Mouse (Mus musculus) cerebellum, postnatal 14 days (tissue): ENCODE measurements around the gene 1700016D06Rik.

Experiments
- DNase-seq, 2 experiments: peaks; one replicate each; pipeline ENCODE4 v3.0.0; 2021; ENCODE audit warnings: mixed read lengths in 2 of 2

1700016D06Rik gene

DNA sequence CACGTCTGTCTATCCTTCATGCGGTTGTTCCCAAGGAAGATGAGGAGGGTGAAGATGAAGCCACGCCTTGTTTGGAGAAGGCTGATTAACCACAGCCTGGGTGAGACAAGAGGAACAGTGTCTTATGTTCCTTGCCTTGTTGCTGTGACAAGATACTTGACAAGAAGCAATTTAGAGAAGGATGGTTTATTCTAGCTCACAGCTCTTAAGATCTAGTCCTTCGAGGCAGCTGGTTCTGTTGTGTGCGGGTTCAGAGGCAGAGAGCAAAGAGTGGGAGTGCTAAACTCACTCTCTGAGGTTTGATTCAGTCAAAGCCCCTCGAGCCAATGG is at the start of gene 1700016D06Rik:
TSS of gene 1700016D06Rik (minus strand) at position 31 of the 330 bp plus-strand sequence.
- no peak for DNase-seq

DNA sequence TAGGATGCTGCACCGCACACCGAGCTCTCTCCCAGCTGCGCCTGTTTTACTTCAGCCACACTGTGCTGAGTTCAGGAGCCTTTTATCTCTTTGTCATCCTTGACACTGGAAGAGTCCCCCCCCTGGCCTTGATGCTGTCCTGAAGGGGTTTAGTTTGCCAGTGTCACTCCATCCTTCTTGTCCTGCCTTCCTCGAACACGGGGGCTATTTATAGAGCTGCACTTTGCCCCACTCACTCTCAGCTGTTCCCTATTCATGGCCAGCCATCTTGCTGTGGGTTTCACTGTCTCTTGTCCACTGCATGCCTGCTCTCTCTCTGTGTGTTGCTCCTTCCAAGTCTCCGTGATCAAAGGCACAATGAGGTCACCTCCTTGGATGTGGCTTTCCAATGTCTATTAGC is 48.6 kb upstream of the 1700016D06Rik start:
- no peak for DNase-seq

DNA sequence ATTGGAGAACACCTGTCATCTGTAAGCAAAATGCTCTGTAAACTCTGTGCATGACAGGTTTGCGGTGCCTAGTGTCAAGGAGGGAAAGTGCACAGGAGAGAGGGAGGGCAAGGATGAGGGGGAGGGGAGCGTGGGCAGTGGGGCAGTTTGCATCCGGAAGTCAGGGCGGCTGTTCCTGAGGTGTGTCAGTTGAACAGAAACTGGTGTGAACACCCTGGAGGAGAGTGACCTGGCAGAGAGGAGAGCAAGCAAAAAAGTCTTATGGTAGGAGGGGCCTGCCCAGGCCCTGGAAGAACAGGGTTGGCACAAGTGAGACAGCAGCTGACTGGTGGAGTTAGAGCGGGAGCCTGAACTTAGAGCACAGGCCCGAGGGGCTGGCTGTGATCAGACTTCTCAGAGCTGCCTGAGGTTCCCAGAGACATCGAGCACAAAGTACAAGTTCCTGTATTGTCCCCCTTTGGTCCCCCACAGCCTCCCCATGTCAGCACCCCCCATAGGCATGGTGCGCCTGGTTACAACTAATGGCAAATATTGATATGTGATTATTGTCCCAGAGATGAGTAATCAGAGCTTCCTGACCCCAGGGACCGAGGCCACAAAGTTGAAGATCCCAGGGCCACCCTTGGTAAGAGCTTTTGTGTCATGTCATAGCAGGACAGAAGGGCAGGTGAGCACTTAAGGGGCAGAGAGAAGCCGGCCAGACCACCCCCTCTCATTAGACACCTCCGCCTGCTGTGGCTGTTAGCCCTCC is 46.2 kb upstream of the 1700016D06Rik start:
- DNase-seq, result no peak

DNA sequence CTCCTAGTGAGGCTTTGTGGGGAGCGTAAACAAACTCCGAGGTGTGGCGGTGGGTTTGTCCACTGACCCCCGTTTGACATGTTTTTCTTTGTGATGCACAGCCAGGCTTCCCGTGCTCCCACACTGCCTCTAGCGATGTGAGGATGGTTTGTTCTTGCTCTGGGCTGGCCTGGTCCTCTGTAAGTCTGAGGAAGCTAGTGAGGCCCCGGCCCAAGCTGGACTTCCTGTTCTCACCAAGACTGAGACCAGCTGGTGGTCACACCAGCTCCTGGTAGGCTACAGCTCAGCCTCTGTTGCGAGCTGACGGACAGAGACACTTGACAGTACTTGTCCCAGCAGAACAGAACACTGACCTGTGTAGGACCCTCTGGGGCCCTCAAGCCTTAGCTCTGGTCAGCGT is 42.7 kb upstream of the 1700016D06Rik start:
- DNase-seq, result no peak

DNA sequence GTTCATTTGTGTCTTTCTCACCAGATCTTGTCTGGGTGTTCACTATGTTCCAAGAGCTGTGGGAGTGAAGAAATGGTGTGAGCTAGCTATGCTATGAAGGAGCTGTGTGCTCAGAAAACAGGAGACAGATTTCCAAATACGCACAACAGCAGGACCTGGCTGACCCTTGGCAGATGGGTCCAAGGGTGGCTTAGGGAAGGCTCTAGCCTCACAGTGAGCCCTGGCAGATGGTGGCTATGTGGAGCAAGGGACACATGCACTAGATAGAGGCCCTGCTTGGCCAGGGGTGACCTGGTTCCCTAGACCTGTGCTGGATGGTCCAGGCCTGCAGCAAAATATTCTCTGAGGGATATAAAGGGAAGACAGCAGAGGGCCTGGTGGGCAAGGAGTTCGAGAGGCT is 40.0 kb upstream of the 1700016D06Rik start:
- DNase-seq, result peak in 1 of 2 experiments; percentile 26

DNA sequence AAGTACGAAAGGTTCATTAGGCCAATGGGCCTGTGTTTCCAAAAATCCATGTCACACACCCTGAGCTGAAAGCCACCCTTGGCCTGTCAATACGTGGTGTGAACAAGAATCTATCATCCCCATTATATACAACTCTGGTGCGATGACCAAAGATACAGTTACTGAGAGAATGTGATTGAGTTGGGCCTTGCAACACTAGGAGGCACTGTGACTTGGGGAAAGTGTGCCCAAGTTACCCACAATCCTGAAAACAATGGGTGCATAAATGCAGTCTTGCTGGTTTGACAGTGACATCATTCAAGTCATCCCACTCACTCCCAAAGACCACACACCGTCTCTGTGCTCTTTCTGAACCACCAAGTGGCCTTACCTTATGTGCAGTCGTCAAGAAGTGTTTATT is 38.2 kb upstream of the 1700016D06Rik start:
- DNase-seq, result no peak

DNA sequence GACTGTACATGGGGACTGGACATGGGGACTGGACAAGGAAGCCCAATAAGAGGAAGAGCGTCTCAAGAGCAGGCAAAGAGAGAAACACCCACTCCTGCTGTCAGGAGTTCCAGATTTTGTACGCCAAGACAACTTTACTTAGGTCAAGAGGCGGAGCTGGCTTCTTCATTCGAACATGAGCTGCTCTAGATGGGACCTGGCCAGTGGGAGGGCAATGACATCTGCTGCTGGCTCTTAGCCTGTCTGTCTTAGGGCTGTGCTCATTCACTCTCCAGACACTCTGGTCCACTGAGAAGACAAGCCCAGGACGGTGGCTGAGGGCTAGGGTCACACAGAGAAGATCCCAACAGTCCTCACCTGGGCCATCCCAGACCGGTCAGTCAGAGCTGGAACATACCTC is 36.2 kb upstream of the 1700016D06Rik start:
- no peak for DNase-seq

DNA sequence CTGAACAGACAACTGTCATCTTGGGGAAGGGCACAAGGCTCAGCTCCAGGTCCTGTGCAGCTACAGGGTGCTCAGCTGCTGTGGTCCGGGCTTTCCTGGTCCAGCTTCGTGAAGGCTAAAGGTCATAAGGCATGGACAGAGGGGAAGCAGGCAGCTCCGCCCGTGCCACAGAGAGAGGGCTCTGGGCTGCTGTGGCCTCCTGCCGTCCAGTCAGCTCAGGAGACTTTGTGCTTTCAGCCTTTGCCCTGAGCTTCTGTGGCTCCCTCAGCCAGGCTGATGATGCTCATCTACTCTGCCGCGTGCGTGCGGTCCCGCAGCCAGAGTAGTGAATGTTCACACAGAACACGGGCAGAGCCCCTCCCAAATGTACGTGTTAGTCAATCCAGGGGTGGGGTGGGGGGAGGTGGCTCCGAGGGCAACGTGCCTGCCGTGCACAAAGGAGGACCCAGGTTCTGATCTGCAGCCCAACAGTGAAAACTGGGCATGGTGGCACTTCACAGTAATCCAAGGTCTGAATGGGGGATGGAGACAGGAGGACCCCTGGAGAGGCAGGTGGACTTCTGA is 34.9 kb upstream of the 1700016D06Rik start:
- no peak for DNase-seq

DNA sequence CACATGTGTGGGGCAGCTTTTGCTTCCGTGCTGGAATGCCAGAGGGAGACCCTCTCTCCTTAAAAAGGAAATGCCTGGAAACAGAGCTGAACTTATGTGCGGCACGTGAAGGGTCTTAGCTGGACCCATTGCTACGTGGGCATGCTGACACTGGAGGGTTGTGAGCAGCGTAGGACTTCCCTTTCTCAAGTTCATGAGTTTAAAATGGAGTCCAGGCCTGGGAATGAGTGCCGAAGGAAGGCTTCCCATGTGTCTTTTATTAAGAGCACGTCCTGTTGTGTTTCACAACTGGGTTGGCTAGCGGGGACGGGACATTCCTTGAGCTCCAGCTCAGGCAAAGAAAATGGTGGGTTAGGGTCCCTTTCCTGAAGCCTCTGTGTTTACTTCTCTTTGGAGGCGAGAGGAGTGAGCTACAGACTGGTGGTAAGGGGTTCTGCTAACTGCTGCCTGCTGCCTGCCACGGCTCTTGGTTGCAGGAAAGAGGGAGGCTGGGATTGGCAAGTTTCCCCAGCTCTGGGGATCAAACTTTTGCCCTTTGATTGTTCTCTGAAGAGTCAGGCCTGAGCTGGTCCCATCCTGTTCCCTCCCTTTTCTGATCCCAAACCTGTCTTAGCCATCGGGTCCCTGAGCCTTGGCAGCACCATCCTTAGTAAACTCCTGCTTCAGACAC is 29.5 kb upstream of the 1700016D06Rik start:
- no peak for DNase-seq

DNA sequence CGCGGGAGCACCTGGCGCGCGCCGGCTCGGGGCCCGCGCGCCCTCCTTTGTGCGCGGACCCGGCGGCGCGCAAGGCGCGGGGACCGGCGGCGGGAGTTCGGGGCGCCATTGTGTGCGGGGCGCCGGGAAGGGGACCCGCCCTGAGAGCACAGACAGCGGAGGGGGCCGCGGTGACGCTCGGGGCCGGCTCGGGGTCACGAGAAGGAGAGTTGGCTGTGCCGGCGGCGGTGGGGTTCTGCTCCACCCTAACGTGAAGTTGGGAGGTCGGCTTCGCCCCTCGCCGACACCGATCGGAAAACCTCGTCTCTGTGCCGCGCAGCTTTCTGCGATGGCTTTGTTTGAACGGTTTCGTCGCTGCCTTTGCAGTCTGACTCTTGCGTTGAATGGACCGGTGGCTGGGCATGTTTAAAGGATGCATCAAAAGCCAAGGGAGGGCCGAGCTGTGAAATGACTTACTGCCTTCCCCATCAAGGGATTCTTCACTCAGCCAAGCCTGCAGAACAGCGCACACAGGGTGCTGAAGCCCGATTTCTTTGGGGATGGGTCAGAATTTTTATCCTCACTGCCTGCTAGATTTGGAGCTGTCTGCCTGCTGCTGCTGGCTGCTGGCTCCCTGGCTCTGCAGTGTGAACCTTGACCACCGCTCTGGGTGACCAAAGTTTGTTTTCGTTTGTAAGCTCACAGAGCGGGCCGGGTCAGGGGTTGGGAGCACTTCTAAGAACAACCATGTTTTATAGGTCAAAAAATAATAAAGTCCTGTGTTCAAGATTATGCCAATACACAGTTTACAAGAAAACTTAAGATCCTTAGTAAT is 27.8 kb upstream of the 1700016D06Rik start:
- peak; percentile 72 for DNase-seq

DNA sequence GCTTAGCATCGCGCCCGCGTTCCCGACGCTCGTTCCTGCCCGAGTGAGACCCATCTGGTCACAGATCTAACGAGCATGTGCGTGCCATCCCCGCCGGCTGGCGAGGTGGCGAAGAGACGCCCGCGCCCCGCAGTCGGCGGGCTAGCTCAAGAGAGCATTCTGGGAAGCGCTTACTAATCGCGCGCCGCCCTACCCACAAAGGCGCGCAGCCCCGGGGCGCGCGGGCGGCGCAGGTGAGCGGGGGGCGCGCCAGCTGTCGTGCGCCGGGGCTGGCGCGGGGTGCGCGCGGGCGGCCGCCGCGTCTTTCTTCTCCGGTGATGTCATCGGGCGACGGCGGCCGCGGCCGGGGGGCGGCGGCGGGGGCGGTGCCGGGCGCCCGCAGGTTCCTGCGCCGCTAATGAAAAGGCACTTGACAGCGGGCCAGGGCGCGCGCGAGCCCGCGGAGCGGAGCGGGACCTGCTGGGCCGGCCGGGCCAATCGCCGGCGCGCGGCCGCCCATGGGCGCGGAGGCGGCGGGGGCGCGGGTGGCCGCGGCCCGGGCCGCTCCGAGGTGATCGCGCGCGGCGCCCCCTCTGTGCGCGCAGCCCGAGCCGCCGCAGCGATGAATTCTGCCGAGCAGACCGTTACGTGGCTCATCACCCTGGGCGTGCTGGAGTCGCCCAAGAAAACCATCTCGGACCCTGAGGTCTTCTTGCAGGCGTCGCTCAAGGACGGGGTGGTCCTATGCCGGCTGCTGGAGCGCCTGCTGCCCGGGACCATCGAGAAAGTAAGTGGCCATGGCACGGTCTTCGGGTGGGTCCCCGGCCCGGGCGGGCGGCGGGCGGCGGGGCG is 27.0 kb upstream of the 1700016D06Rik start, which contains the start of gene Arhgef7:
TSS of gene Arhgef7 (plus strand) at position 71 of the 831 bp plus-strand sequence.
- DNase-seq, result peak; percentile 93

DNA sequence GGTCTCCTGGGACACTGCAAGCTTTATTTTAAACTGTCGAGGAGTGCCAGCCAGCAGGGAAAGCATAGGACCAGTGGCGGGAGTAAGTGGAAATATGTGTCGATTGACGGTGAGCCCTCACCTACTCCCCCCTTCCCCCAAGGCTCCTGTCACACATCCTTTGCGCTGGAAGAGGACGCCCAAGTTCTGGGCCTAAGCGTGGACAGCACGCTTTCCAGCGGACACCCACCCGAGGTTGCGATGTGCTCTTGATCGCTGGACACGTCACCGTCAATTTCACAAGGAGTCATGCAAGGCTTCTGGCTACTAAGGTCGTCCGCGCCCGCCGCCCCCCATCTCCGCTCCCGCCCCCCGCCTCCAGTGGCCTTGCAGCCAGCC is 26.4 kb upstream of the 1700016D06Rik start:
- no peak for DNase-seq

DNA sequence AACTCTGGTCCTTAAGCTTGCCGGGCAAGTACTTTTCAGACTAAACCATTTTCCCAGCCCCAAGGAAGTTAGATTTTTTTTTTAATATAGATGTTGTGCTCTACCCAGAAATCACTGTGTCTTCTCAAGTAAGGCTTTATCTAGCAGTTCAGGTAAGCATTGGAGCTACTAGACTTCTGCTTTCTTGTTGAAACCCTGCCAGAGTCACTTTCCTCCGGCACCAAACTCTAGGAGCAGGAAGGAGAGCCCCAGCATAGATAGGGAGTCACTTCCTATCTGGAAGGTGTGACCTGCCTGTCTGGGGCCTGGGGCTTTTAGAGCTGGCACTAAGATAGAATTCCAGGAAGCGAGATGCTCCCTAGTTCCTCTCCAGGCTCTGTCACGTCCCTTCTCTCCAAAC is 16.3 kb upstream of the 1700016D06Rik start:
- DNase-seq, result no peak

DNA sequence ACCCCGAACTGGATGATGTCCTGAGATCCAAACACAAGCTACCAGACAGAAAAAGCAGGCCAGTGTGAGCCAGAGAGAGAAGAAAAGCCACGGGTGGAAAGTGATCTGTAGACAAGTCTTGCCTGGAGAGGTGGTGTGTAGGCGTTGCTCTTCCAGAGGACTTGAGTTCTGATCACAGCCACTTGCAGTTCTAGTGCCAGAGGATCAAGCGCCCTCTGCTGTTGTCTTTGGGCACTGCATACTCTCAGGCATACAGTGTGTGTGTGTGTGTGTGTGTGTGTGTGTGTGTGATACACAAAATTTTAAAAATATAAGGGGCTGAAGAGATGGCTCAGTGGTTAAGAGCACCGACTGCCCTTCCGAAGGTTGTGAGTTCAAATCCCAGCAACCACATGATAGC is 11.4 kb upstream of the 1700016D06Rik start:
- peak in 1 of 2 experiments; percentile 67 for DNase-seq

DNA sequence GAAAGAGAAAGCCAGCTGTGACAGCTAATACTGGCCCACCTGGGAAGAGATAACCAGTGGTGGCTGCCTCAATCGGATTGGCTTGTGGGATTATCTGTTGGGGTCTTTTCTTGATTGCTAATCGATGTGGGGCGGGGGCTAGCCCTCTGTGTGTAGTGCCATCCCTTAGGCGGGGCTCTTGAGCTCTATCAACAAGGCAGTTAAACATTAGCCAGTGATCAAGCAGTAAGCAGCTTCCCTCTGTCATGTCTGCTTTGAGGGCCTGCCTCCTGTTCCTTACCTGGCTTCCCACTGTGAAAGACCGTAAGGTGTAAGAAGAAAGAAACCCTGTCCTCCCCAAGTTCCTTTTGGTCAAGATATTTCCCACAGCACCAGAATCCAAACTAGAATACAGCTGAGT is 9.6 kb upstream of the 1700016D06Rik start:
- no peak for DNase-seq

DNA sequence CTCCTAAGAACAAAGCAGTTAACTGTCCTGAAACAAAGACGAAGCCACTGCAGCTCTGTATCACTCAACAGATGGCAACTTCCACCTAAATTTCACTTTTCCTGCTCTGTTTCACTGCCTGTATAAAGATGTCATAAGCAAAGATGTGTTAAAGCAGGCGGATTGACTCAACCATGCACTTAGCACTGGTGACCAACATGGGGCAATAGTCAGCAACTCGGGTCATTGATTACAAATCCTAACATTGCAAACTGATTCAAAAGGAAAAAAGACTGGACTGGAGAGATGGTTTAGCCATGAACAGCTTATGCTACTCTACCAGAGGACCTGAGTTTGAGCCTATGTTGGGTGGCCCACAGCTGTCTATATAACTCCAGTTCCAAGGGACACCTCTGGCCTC is 8.7 kb upstream of the 1700016D06Rik start:
- no peak for DNase-seq

DNA sequence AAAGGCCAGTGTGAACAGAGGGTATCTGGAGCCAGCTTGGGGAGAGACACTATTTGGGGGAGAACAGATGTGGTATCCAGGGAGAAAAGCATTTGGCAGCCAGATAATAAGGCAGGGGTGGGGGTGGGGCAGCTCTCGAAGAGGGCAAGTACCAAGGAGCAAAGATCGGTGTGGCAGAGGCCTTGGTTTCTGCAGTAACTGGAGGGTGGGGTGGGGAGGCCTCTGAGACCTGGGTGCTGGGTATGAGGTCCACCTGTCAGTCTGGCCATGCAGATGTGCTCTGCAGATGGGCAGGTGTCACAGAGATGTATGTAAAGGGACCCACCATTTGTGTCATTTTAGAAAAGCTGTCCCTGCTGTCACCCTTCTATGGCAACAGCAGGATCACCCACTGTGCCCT is 8.0 kb upstream of the 1700016D06Rik start:
- DNase-seq, result no peak

DNA sequence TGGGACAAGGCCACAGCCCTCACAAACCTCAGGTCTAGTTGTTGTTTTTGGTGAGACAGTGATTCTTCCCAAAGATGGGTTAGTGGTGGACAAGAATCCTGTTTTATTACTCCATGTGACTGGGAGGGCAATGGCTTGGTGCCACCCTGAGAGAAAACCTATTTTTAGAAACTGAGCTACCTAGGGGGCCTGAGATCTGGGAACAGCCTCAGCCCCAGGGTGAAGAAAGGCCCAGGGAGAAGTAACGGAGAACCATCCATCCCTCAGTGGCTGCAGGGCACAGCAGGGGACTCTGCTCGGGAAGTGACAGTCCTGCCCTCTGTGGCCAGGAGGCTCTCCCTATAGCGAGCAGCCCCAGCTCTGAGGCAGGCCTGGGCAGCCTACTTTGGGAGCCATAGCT is 6.8 kb upstream of the 1700016D06Rik start:
- DNase-seq, result no peak

DNA sequence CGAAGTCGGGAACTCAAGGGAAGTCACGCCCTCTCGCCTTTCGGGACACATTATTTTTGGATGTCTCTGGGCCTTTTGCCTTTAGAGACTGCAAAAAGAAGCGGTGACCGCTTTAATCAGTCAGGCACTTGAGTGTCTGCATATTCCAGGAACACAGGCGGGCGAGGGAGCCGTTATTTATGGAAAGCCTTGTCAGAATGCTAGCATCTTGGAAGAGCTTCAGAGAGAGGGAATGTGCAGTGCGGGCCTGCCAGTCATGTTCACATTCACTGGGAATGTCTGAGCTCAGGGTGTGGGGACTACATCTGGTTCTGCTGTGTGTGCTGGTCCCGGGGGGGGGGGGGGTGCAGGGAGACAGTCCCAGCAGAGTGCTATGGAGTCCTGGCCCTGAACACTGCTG is 5.0 kb upstream of the 1700016D06Rik start:
- no peak for DNase-seq

DNA sequence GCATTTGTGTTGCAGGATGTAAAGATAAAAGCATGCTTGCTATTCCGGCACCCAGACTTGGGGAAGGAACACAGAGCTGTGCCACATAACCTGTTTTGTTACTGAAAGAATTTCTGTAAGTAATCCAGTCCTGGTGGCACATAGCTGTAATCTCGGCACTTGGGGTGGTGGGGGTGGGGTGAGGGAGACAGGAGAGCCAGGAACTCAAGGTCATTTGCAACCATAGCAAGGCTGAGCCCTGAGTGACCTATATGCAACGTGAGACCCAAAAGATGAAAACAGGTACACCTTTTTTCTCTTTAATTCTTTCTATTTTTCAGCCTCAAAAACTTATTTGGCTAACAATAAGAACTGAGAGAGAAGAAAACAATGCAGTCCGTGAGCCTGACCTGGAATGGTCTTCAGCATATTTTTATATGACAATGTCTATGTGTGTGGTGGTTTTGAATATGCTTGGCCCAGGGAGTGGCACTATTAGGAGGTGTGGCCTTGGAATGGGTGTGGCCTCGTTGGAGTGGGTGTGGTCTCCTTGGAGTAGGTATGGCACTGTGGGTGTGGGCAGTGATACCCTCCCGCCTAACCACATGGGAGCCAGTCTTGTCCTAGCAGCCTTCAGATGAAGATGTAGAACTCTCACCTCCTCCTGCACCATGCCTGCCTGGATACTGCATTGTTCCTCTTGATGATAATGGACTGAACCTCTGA is 4.0 kb upstream of the 1700016D06Rik start:
- DNase-seq, result no peak

DNA sequence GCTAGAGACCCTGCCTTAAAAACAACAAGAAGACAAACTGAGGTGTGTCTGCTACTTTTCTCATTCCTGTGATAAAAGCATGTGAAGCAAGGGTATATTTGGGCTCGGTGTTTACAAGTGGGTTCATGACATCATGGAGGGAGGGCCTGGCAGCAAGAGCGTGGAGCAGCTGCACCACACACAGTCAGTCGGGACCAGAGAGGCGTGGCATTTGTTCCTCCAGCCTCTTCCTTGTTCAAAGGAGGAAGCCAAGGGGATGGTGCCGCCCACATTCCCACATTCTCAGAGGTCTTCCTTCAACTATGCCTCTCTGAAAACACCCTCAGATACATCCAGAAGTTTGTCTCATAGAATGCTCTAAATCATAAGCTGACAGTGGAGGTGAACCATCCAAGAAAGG is 2.9 kb upstream of the 1700016D06Rik start:
- DNase-seq, result no peak

DNA sequence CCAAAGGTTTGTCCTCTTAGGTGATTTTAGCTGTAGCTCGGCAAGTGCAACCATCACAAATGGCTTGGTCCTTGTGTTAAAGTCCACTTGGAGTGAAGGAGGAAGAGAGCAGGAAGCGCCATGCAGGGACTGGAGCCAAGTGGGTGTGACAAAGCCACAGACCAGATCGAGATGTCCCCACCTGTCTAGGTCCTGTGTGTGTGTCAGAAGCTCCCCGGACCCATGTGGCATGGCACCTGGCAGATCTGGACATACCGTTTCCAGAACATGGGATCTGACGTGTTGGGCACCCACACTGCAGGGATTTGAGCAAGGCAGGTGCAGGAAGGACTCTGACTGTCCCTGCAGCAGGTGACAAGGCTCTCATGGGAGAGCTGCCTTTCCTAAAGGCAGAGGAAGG is 565 bp upstream of the 1700016D06Rik start:
- DNase-seq, result no peak
